Mouse (Mus musculus): ENCODE results near the gene Ell2.

- no peak for TF ChIP-seq CTCF (IDR thresholded peaks at IDR 0.05; ENCODE audit: extremely low read depth, insufficient read depth, low read length)
- TF ChIP-seq POLR2A (IDR thresholded peaks at IDR 0.05; ENCODE audit: extremely low read depth, insufficient read depth, low read length) = no peak
Measured at GRCm38 (mm10) chr13:75719645-75720044, 13.1 kb downstream of the Ell2 start.
